Mouse (Mus musculus): ENCODE measurements around the gene Trim14. TPM values are rescaled to one million over a fixed set of nuclear protein-coding genes. Genes with fewer than 3 reads are reported as not detected.

Trim14 gene
- total RNA-seq, 1 experiment from 2014 or later: 7.7 TPM

DNA sequence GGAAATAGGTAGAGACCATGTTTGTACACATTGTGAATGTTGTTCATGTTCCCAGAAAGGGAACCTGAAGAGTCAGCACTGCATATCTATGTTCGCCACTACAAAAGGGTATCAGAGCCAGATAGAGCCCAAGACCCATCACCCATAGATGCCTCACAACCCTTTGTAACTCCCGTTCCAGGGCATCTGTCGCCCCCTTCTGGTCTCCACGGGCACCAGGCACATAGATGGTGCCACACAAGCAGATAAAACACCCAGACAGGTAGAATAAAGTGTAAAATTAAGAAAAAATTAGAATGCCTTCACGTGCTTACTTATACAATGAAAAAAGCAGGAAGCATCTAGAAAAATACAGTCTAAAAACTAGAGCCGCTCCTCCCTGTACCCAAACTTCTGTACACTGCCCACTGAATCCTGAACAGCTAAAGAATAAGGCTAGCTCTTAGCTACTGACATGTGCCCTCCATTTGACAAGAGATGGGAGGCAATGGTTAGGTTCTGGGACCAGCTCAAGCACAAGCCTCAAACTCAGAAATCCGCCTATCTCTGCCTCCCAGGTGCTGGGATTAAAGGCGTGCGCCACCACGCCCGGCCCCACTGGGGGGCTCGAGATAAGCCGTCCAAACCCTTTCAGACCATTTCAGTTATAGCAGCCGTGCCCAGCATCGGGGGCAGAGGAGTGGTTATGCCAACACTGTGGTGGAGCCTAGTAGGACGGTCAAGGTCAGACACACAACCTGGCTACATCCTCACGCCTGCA lies 9.0 kb downstream of the Trim14 start:
- peak; percentile 36 for DNase-seq

DNA sequence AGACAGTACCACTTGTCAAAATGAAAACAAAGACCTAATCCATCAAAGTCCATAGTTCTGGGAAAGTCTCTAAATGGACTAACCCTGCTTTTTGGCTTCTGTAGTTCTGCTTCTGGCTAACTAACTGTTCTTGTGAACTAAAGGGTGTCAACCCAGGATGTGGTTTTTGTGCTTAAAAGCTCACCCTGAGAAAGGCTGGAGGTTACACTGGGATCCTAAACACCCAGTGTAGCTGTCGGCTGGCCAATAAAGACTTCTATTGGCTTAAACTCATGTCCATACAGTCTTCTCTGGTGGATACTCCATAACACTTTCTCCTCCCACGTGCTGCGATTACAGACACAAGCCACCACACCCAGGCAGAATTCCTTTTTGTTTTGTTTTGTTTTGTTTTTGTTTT lies 9.7 kb downstream of the Trim14 start:
- DNase-seq: no peak

DNA sequence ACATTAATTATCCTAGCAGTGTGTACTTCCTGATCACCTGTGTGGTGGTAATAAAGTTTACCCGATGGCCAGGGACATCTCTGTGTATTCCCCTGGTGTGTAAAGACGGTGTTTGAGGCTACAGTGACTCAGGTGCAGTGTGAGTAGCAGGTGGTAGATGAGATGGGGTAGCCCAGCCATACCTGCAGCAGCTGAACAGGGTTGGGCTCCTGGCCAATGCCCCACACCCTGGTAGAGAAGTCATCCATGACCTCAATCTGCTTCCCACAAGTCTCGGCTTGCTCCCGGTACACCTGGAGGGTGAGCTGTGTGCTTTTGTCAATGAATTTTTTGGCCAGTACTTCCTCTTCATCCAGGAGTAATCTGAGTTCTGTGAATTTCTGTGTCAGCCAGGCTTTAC lies 12.6 kb downstream of the Trim14 start:
- DNase-seq: no peak

DNA sequence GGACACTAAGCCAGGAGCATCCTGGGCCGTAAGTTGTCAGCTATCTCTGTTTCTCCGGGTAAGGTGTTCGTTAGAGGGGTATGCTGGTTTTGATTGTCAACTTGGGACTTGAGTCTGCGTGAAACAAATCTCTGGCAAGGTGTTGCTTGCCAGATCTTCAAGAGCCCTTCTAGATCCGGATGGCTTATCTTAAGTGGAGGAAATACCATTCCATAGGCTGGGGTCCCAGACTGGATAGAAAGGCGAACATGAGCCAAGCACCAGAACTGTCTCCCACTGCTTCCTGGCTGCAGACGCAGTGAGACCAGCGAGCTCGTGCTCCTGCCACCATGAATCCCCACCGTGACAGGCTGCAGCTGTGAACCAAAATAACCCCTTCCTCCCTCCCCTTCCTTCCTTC lies 14.5 kb downstream of the Trim14 start:
- no peak for DNase-seq

DNA sequence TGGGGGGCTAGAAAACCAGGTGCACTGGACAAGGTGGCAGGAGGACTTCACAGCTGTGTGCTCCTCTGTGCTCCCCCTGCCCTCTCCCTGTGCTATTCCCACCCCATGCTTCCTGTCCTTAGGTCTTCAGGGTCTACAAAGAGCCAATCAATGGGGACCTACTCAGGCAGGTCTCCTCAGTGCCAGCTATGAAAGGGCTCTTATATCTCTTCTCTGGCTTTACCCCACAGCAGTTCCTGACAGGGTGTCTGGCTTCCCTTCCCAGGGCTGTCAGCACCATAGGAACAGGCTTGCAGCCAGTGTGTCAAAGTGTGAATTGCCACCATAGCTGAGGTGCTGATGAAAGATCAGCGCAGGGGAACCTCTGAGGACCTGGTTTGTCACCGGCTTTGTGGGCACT lies 15.4 kb downstream of the Trim14 start:
- DNase-seq: no peak

DNA sequence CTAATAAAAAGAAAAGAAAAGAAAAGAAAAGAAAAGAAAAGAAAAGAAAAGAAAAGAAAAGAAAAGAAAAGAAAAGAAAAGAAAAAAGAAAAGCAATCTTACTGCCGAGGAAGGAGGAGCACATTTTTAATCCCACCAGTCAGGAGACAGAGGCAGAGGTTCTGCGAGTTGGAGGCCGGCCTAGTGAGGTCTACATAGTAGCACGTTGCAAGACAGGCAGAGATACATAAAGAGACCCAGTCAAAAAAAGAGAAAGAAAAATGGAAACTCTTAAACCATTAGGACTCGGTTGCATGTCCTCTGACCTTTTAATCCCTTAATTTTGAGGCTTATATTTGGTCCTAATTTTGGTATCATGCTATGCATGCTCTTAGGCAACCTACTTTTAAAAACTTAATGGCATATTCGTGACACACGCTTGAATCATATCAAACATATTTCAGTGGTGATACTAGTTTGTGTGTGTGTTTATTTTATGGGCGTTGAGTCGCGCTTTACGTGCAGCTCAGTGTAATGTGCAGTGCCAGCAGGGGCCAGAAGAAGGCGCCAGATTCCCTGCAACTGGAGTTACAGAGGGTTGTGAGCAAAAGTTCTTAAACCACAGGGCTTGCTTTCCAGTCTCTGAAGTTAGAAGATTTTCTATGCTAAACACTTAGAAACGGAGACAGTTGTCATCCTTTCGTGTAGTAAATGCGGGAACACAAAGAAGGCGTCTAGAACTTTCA lies 28.0 kb downstream of the Trim14 start:
- DNase-seq: peak; percentile 93

DNA sequence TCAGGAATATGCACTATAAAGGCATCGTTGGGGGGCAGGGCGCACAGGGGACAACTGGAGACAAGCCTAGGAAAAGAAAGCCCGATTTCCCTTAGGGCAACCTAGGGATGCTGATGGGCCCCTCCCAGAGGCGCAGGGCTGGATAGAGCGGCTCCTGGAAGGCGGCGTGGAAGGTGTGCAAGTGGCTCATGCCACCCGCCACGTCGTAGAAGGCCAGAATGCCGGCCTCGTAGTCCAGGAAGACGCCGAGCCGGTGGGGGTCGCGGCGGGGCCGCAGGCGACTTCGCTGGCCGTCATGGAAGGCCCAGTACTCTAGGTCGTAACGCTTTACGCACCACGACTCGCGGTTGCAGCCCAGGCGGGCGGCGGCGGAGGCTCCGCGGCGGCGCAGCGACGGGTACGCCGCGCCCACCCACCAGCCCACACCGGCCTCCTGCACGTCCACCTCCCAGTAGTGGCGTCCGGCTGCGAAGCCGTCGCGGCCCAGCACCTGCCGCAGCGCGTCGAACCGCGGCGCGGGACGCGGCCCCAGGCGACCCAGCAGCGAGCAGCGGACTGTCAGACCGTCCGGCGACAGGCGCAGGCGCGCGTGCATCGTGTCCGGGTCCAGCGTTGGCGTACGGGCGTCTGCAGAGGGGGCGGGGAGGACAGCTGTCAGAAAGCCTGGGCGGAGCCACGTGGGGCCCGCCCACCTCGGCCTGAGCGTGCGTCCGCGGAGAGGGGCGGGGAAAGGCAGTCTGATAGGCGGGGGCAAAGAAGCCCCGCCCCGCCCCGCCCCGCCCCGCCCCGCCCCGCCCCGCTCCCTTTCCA lies 28.9 kb downstream of the Trim14 start:
- peak; percentile 99 for DNase-seq

DNA sequence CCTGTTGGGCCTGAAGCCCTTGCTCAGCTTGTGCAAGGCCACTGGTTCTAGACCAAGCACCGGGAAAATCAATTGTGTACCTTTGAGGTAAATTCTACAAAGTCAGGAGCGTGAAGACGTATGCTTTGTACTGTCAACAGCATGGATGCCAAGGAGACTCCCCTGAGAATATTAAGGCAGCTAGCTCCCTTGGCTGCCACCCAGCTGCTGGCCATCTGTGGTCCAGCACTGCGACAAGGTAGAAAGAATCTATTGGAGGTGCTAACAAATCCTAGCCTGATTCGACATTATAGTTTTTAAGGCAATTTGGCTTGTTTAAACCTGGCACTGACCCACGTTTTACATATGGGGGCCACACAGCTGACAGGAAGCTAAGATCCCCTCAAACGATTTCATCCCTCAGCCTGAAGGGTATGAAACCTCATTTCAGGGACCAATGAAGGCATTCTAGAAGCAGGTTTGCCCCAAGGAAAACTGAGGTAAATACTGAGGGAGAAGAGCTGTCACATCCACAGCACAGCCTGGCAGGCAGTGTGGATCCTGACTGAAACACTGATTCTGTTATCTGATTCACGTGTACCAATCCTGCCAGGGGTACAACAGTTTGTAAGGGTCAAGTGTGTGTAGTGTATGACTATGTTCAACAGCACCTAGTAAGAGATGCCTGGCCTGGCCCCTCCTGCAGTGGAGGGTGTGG lies 30.4 kb downstream of the Trim14 start:
- DNase-seq: no peak

DNA sequence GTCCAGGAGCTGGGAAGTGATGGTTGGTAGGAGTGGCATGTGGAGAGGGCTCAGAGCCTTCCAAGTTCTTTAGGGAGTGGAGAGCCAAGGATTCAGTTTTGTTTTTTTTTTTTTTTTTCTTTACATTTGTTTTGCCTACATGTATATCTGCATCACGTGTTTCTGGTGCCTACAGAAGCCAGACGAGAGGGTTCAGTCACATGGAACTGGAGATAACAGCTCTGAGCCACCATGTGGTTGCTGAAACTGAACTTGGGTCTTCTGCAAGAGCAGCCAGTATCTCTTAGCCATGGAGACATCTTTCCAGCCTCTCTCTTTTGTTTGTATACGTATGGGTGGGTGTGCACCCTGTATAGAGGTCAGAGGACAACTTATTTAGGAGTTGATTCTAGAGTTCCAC lies 32.1 kb downstream of the Trim14 start:
- DNase-seq: no peak

DNA sequence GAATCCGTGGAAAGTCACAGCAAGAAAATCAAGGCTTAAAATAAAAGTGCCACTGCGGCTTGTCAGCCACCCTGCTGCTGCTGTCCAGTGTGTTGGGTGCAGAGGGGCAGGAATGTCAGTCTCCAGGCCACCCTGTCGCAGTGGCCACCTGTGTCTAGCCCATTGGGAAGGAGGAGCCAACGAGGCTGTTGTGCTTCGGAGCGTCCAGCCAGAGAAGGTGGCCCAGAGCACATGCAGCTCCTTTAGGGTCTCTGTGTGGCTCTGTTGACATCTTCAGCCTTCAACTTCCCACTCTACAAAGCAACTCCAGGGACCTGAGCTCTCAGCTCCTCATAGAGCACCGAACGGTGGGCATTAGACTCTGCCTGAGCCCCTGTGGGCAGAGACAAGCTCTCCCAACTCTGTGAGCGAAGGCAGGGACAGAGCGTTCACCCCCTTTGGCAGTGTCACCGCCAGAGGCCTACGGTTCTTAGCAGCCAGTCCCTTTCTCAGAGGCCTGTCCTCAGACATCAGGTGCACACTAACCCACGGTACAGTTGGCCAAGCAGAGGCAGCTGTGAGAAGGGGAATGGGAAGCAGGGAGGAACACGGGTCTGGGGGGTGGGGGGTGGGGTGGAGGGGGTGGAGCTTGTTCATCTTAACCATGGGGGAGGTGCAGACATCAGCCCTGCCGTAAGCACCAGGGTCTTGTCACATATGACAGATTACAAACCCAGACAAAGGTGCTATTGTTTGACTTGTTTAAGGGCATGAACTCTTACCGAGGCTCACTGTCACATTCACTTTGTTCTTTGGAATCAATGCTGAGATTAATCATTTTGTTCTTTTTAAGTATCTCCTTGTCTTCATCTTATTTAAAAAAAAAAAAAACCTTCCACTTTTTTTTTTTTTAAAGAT lies 33.1 kb downstream of the Trim14 start:
- no peak for DNase-seq

DNA sequence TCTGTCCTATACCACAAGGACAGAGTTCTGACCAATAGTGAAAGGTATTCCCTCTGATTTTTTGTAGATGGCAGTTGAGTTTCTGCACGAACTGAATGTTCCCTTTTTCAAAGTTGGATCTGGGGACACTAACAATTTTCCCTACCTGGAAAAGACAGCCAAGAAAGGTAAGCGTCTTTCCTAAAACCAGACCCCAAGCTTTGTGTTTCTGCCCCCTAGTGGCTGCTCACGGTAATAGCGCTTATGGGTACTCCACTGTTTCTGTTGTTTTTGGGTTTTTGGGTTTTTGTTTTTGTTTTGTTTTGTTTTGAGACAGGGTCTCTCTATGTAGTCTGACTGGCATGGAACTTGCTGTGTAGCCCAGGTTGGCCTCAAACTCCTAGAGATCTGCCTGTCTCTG lies 37.0 kb downstream of the Trim14 start:
- DNase-seq: peak; percentile 66

DNA sequence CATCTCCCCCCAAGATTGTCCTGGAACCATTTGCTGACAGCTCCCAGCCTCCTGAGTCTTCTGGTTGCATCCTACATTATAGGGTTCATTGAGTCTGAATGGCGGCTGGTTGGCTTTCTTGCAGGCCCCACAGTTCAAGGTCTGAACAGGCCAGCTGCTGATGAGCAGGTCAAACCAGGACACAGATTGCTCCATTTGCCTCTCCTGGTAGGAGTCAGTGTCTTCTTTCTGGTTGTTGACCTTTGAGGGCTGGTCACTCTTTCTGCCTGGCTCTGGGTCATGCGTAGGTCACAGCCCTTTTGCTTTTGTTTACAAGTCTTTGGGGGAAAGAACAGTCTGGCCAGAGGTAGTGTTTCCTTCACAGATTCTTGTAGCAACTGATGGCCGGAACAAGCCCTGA lies 37.4 kb downstream of the Trim14 start:
- no peak for DNase-seq

DNA sequence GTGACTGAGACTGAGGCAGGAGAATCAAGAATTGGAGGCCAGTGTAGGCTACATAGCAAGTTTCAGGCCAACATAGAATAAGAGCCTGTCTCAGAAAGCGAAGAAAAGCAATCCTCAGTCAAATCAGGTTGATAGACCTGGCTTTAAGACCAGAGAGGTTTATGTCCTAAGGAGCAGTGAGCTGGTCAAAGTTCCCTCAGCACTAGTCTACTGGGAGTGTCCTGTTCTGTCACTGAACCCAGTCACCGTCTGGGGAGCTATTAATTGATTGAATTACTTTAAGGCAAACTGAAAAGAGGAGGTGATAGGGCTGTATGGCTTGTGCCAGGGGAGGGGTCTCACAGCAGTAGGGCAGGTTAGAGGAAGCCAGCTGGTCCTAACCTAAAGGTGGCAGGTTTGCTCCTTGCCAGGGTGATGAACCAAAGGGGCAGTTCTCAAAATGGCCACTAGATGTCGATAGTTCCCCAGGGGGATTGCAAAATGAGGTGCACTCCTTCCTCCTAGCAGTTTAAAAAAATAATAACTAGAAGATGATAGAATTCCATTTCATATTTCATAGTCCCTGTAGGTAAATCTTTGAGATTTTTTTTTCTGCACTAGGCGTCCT lies 38.6 kb downstream of the Trim14 start:
- DNase-seq: peak; percentile 86

DNA sequence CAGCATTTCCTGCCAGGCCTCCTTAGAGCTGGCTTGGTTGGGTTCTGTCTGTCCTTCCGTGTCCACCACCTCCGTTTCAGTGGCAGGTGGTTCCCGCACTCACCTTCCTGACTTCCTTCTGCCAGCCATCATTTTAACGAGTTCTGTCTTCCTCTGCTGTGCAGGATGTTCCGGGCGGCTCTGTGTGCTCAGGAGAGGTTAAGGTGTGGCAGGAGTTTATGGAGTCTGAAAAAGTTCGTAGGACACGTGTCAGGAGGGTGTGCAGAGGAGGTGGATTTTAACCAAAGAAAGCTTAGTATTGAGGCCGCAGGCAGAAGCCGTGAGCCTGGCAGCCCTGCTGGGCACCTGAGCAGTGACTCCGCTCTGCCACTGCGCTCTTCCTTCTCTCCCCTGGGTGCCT lies 40.4 kb downstream of the Trim14 start:
- no peak for DNase-seq

DNA sequence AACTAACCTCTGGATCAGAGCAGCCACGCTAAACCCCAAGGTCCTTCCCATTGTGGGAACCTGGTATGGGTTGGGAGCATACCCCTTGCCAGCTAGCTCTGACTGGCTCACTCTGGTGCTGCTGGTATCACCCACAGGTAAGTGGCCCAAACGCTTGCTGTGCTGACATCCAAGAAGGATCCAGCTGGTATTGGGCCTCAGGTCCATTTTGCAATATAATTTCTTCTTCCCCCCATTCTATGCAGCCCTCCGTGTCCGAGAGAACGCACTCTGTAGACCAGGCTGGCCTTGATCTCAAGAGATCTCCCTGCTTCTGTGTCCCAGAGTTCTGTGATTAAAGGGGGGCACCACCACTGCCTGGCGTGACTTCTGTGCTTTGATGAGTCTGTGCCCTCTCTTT lies 42.9 kb downstream of the Trim14 start:
- DNase-seq: no peak

DNA sequence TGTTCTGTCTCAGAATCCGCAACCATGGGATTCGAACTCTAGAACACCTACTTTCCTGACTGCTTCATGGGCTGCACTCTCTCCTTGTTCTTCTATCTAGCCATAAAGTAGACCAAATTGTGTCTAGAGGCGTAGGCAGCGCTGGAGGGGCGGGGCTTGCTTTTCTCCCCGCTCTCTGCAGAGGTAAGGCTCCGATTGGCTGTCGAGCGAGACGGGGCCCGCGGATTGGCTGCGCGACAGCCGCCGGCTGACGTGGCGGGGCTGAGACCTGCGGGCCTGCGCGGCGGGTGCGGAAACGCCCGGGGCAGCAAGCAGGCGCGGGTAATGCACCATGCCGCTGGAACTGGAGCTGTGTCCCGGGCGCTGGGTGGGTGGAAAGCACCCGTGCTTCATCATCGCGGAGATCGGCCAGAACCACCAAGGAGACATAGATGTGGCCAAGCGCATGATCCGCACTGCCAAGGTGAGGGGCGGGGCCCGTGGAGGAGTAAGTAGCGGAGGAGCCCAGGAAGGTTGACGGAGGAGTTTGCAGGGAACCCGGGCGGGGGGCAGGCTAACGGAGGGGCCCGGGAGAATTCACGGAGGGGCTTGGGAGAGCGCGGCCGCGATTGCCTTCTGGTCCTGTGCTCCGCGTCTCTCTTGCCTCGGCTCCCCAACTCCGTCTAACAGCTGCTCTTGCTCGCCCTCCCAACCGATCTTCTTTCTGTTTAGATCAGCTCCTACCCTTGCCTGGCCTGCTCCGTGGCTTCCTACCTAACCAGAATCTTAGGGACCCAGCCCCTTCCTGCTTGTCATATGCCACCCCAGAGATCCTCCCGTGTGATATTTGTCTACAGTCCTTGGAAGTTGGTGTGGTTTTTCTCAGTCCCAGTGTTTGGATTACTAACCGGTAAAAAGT lies 46.7 kb downstream of the Trim14 start, which contains the start of gene Nans:
TSS of gene Nans (plus strand) at position 221 of the 898 bp plus-strand sequence.
- DNase-seq: peak; percentile 98

DNA sequence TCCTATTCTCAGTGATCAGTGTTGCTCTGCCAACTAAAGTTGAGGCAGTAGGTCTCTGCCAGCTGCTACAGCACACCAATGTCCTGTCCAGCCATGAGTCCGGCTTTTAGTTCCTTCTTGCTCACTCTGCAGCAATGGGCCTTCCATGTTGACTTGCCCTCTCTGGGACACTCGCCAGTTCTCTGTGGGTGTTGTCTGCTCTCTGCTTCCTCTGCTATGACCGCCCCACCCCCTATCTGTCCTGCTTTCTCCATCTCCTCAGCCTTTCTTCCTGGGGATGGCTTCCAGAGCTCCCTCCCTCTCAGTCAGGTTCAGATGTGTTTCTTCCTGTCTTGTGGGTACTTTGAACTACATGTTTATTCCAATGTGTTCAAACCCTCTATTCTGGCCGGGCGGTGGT lies 48.6 kb downstream of the Trim14 start:
- DNase-seq: peak; percentile 63

DNA sequence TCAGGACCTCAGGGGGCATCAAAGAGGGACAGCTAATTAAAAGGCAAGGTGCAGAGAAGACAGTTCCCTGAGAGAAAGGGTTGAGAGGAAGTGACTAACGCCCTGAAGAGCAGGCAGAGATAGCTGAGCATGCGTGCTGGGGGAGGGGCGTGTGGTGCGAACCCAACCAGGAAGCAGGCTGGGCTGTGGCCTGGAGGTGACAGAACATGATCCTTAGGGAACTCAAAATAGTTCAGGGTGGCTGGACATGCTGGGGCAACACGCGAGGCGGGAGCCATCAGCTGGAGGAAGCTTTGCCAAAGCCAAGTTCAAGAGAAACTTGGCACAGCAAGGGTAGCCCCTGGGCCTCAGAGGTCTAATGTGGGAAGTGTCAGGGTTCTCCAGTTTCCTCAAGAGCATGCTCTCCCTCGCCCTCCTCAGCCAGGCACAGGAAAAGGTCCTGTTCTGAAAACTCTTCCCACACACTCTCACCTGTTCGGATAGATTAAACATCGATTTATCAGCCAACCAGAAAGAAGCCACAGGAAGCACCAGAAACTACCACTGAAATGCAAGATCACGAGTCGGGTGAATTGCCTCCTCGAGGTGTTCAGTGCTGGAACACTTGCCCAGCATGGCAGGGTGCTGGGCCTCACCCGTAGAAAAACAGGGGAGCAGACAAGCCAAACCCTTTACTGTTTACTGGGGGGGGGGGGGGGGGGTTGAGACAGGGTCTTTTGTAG lies 50.1 kb downstream of the Trim14 start:
- peak; percentile 89 for DNase-seq

DNA sequence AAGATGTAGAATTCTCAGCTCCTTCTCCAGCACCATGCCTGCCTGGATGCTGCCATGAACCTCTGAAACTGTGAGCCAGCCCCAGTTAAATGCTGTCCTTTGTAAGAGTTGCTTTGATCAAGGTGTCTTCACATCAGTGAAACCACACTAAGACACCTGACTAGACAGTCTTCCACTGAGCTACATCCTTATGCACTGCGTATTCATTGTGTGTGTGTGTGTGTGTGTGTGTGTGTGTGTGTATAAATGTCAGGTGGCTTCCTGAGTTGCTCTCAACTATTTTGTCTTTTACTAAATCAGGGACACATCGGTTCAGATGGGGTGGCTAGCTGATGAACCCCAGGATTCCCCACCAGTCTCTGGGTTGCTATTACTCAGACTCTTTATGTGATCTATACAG lies 56.9 kb downstream of the Trim14 start:
- no peak for DNase-seq
